Mouse (Mus musculus): Measurements from ENCODE around the gene Abhd6. TPM values are rescaled to one million over a fixed set of nuclear protein-coding genes. Genes with fewer than 3 reads are reported as not detected.

Abhd6 gene
- total and polyA plus RNA-seq, 3 experiments, result not detected

GRCm38 (mm10) chr14:8063835-8064785 is 61.4 kb downstream of the Abhd6 start:
- Histone ChIP-seq H3K4me3 (ENCODE audit: control insufficient read depth in 1 of 2, insufficient read depth in 1 of 2, low read depth in 2 of 2, low read length in 2 of 2) (no peak overlapping the region), H3K27ac (ENCODE audit: control insufficient read depth, low read depth, low read length) (no peak overlapping the region), H3K27me3 (ENCODE audit: control insufficient read depth in 1 of 2, insufficient read depth in 2 of 2, low read length in 2 of 2) (no peaks in the 10 kb centered on the region), H3K9me3 (replicated peaks; ENCODE audit: insufficient read depth, low read length) (no peaks in the 10 kb centered on the region), H3K9ac (ENCODE audit: control insufficient read depth, low read depth, low read length, poor library complexity, severe bottlenecking) (no peak overlapping the region), H3K4me1 (ENCODE audit: control insufficient read depth in 1 of 2, insufficient read depth in 2 of 2, low read length in 2 of 2) (peaks cover 2 to 24% of the 10 kb centered on the region in 2 experiments; a peak in 3 of 4 replicates), H3K79me2 (ENCODE audit: control insufficient read depth, insufficient read depth, low read length, poor library complexity) (no peaks in the 10 kb centered on the region), H3K36me3 (ENCODE audit: control insufficient read depth in 1 of 2, insufficient read depth in 2 of 2, low read length in 2 of 2) (peaks cover 0 to 15% of the 10 kb centered on the region in 2 experiments; a peak in 2 of 4 replicates)
- DNase-seq (ENCODE audit: low read depth, low spot score), result peak; percentile 72
- TF ChIP-seq TAL1 (IDR thresholded peaks at IDR 0.05; ENCODE audit: low read length) (peak; percentile 50; the same call in 1 of the 2 replicates), ETS1 (IDR thresholded peaks at IDR 0.05; ENCODE audit: low read depth, low read length) (peak; percentile 40; the same call in 1 of the 2 replicates), MAFK (IDR thresholded peaks at IDR 0.05; ENCODE audit: borderline replicate concordance, low read depth, low read length) (peak; percentile 53; the same call in 1 of the 2 replicates), KAT2A (conservative IDR thresholded peaks at IDR 0.05; ENCODE audit: low read depth, low read length) (no peak), ZKSCAN1 (IDR thresholded peaks at IDR 0.05; ENCODE audit: low read depth, low read length) (no peak), NELFE (IDR thresholded peaks at IDR 0.05; ENCODE audit: low read depth, low read length) (no peak), ZNF384 (IDR thresholded peaks at IDR 0.05; ENCODE audit: low read depth, low read length) (no peak), POLR2AphosphoS5 (IDR thresholded peaks at IDR 0.05; ENCODE audit: borderline replicate concordance, low read depth, low read length) (no peak), CHD1 (IDR thresholded peaks at IDR 0.05; ENCODE audit: low read depth, low read length) (no peak), ELF1 (IDR thresholded peaks at IDR 0.05; ENCODE audit: low read depth, low read length) (0 out of 2 replicates have a peak, but pooled peaks have one; percentile 13), USF1 (IDR thresholded peaks at IDR 0.05; ENCODE audit: low read depth, low read length) (peak; percentile 67), MAX (IDR thresholded peaks at IDR 0.05; ENCODE audit: low read length) (no peak), E2F4 (IDR thresholded peaks at IDR 0.05; ENCODE audit: borderline replicate concordance, low read depth, low read length) (no peak), POLR2AphosphoS2 (IDR thresholded peaks at IDR 0.05; ENCODE audit: low read length) (no peak), ZC3H11A (IDR thresholded peaks at IDR 0.05; ENCODE audit: low read depth, low read length) (no peak), HCFC1 (IDR thresholded peaks at IDR 0.05; ENCODE audit: low read depth, low read length) (no peak), POLR2A (IDR thresholded peaks at IDR 0.05; ENCODE audit: control insufficient read depth in 1 of 2, insufficient read depth in 1 of 2, low read depth in 1 of 2, low read length in 2 of 2, poor library complexity in 1 of 2) (no peak), CHD2 (IDR thresholded peaks at IDR 0.05; ENCODE audit: low read length) (no peak), GATA1 (IDR thresholded peaks at IDR 0.05; ENCODE audit: low read depth, low read length) (peak; percentile 84), ZMIZ1 (IDR thresholded peaks at IDR 0.05; ENCODE audit: low read depth, low read length) (no peak), EP300 (IDR thresholded peaks at IDR 0.05; ENCODE audit: low read depth in 1 of 2, low read length in 2 of 2) (peak; percentile 78 to 86), RCOR1 (IDR thresholded peaks at IDR 0.05; ENCODE audit: low read depth, low read length) (peak; percentile 79), TCF12 (IDR thresholded peaks at IDR 0.05; ENCODE audit: low read depth, low read length) (peak; percentile 76), SIN3A (IDR thresholded peaks at IDR 0.05; ENCODE audit: low read length) (peak; percentile 48), CTCF (IDR thresholded peaks at IDR 0.05 in 2 of 3, conservative IDR thresholded peaks at IDR 0.05 in 1 of 3; ENCODE audit: control insufficient read depth in 1 of 3, insufficient read depth in 1 of 3, low read depth in 2 of 3, low read length in 3 of 3, poor library complexity in 1 of 3, severe bottlenecking in 1 of 3) (no peak), RAD21 (IDR thresholded peaks at IDR 0.05; ENCODE audit: low read depth, low read length) (no peak), MEF2A (IDR thresholded peaks at IDR 0.05; ENCODE audit: extremely low read depth, insufficient replicate concordance, low read depth, low read length, poor library complexity, severe bottlenecking) (no peak), USF2 (IDR thresholded peaks at IDR 0.05; ENCODE audit: borderline replicate concordance in 1 of 2, insufficient read depth in 1 of 2, low read depth in 1 of 2, low read length in 2 of 2) (no peak), BHLHE40 (IDR thresholded peaks at IDR 0.05; ENCODE audit: borderline replicate concordance, low read depth, low read length) (no peak), MXI1 (IDR thresholded peaks at IDR 0.05; ENCODE audit: low read depth, low read length) (peak; percentile 6; the same call in 1 of the 2 replicates), TBP (IDR thresholded peaks at IDR 0.05; ENCODE audit: low read depth, low read length) (no peak), MYB (IDR thresholded peaks at IDR 0.05; ENCODE audit: low read depth, low read length) (no peak), MAZ (IDR thresholded peaks at IDR 0.05; ENCODE audit: low read depth, low read length) (no peak), MYC (IDR thresholded peaks at IDR 0.05; ENCODE audit: low read depth, low read length) (0 out of 2 replicates have a peak, but pooled peaks have one; percentile 26), NRF1 (IDR thresholded peaks at IDR 0.05; ENCODE audit: insufficient read depth, low read depth, low read length, poor library complexity, severe bottlenecking) (no peak)
